Mouse (Mus musculus) kidney, postnatal 36 days (tissue): Measurements from ENCODE around the gene Sparc.

ENCODE experiments used
- DNase-seq, 2 experiments: peaks; one replicate each; pipeline ENCODE4 v3.0.0; 2021 to 2022; ENCODE audit warnings: mixed read lengths in 2 of 2

The Sparc gene

DNA sequence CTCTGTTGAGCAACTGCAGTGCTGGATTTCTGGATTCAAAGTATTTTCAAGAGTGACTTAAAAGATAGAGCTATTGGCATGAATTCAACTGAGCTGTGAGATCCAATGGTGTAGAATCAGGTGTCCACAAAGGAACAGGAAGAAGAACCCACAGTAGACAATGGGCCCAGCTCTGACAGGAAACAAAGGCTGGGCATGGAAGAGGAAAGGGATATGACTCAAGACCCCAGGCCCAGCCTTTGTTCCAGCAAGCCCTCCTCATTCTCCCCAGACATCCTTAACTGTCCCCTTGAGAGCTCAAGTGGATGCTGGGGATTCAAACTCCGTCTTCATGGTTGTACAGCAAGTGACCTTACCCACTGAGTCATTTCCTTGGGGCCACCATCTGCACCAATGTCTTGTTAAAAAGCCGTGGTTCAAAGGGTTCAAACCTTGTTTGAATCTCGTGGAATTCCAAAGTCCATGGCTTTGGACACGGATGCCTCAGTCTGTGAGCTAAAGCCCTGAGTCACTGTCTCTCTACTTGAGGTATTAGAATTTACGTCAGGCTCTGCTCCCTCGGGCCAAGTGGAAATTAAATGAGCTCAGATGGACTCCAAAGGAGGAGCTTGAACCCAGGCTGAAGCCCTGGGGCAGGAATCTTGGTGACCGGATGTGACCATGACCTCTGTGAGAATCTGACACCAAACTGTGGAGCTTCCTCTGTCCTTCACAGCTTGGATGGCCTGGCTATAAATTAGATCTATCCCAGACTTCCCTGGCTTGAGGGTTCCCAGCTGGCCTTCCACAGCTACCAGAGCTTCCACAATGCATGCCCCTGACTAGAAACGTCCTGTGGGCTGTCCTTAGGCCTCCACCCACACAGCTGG is 17.1 kb downstream of the Sparc start:
- peak; percentile 72 to 85 for DNase-seq

DNA sequence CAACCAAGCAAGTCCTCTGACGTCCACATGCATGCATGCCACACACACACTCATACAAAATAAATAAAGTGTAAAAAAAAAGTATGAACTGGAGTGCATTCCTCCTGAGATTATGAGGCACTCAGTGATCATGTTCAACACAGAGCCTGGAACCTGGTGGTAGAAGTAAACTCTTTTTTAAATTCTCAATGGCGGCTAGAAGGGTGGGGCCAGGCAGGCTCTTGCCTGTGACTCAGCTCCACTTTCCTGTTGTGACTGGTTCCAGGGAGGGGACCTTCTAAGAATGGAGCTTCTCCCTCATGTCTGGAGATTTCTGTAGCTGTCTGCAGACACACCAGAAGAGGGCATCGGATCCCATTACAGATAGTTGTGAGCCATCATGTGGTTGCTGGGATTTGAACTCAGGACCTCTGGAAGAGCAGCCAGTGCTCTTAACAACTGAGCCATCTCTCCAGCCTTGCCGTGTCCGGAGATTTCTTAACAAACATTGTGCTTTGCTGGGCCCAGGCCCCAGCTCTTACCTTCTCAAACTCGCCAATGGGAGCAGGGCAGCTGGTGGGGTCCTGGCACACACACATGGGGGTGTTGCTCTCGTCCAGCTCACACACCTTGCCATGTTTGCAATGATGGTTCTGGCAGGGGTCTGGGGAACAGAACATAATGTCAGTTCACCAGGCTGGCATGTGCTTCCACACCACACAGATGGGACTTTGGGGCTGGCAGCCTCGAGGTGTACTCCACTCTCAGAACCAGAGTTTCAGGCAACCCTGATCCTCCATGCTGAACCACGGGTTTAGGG is 18.1 kb downstream of the Sparc start:
- no peak for DNase-seq

DNA sequence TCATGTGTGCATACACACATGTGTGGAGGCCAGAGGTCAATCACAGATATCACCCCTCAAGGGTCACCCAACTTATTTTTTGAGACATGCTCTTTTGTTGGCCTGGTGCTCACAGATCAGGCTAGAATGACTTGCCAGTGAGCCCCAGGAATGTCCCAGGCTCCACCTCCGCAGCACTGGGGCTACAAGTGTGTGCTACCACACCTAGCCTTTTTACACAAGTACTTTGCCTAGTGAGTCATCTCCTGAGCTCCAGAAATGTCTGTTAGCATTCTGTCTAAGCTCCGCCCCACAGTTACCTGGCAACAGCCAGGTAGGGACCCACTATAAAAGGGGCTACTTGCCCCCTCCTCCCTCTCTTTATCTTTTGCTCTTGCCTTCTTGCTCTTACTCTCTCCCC is 22.1 kb downstream of the Sparc start:
- no peak for DNase-seq

- DNase-seq: no peak
Measured at GRCm38 (mm10) chr11:55398371-55398770, 24.6 kb downstream of the Sparc start.

- peak; percentile 54 to 68 for DNase-seq
Measured at GRCm38 (mm10) chr11:55397441-55397840, 25.5 kb downstream of the Sparc start.

DNA sequence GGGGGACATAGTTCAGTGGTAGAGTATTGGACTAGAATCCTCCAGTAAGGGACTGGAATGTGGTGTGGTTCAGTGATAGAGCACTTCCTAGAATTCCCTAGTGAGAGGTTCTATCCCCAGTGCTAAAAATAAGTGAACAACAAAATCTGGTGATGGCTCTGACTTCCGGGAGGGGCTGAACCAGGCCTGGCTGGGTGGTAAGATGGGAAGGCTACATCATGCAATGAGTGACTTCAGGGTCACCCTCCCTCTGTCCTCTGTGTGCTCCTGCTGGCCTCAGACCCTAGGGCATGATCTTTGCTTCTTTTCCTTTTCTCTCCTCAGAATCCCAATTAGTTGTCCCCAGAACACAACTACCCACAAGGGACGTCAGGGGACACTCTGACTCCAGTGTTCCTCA is 25.9 kb downstream of the Sparc start:
- peak; percentile 33 to 35 for DNase-seq

GRCm38 (mm10) chr11:55395073-55395642 is 27.8 kb downstream of the Sparc start:
- DNase-seq: no peak

DNA sequence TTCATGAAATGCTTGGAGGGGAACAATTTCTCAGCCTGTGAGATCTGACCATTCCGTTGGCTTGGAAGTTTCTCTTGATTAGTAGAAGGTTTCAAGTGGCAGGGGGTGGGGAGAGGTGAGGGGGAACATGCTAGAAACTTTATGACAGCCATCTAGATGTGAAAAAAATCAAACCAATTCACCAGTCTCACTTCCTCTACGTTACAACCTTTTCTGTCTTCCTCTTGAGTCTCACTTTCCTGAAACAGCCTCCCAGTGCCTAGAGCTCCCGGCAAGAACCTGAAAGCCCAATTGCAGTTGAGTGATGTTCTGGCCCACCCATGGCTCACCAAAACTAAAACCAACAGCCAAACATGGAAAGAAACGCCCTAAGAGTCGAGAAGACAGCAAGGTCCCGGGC is 28.4 kb downstream of the Sparc start:
- DNase-seq: no peak

DNA sequence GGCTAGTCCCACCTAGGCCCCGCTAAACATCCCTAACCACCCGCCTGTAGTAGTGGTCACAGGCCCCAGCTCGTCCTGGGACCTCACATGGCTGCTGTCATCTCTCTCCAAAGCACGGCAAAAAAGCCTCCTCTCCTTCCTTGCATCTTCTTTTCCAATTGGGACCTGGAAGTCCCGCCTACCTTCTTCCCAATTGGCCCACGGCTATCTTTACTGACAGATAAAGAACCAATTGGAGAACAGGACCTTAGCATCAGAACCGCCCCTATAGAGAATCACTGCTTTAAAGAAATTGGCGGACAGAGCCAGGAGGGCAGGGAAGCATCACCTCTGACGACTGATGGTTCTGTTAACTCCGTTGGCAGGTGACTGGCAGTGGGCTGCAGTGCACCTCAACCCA is 30.5 kb downstream of the Sparc start:
- DNase-seq: peak; percentile 26 to 40

DNA sequence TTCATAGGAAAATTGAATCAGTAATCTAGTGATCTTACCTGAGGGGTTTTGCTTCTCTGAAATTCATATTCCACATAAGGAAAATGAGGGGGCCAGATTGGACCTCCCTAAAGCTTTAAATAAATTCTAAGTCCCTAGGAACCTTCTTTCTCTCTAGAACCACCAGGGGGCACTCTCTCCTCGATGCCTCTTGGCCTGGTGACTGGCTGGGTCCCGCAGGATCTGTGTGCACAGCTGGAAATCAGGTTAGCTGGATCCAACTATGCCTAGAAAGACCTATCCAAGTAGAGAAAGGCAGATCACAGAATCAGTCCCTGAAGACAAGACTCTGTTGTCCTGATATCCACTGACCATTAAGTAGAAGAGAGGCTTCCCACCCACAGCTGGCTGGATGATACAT is 33.2 kb downstream of the Sparc start:
- DNase-seq: peak; percentile 77 to 82

DNA sequence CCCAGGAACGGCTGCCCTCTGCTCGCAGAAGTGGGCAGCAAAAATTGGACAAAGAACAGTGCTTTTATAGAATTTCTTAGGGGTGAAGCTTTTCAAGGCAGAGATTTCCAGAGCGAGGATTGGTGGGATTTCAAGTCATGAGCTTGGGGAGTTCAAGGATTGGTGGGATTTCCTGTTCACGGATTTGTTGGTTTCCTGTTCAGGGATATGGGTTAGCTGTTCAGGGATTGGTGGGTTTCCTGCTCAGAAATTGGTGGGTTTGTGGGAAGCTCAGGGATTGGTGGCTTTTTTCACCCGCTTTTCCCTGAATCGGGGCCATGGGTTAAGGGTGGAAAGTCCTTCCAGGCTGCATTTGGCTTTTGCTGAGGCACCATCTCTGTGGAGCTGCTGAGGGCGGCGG is 35.4 kb downstream of the Sparc start:
- DNase-seq: no peak

DNA sequence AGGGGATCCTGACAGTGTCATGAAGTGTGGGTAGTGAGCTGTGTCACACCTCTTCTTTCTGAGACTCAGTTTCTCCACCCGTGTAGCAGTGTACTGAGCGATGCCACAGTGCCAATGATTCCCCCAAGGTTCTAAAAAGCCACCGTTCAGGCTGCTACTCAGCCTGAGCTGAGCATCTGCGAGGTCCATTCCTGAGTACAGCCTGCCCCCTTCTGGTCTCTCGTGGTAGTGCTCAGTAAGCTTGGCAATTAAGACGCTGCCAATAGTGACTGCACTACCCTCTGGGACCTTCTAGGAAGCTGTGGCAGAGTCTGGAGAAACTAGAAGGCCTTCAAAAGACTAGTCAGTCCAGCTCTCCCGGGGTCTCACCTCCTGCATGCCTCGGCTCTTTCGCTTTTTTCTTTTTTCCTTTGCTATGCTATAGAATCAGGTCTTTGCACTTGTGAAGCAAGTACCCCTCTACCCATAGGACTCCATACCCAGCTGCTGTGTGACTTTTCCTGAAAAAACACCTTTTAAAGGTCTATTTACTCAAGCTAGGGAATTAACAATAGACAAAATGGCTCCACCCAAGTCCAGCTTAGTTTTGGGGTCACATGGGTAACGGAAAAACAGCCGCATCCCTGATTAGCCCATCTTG is 36.4 kb downstream of the Sparc start:
- peak; percentile 85 to 94 for DNase-seq

GRCm38 (mm10) chr11:55383463-55384045 is 39.4 kb downstream of the Sparc start:
- DNase-seq: no peak

- DNase-seq: no peak
Measured at GRCm38 (mm10) chr11:55380908-55381307, 42.1 kb downstream of the Sparc start.

DNA sequence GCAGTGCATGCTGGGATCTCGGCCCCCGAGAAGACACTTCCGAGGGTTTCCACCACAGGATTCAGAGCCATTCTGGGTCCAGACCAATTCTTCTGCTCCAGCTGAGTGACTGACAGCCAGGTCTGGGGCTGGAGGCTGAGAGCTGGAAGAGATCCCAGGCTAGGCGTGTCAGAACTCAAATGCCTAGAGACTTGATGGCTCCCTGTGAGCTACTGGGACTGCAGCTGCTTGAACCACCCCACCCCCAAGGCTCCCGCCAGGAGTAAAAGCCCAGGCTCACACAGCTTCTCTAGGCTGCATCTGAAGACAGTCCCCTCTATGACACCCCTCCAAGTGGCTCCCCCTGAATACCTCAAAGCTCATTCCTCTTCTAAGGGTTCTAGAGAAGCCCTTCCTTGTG is 44.6 kb downstream of the Sparc start:
- peak; percentile 56 to 64 for DNase-seq

DNA sequence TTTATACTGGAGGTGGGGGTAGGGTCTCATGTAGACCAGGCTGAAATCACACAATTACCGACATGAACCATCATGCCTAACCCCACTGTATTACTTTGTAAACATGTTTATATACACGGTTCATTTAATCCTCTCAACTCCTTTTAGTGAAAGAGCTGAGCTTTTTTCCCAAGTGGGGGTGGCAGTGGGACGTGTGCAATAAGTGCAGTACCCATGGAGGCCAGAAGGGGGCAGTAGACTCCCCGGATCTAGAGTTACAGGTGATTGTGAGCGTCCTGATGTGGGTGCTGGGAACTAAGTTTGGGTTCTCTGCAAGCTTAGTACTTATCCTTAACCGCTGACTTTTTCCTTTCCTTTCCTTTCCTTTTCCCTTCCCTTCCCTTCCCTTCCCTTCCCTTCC is 49.1 kb downstream of the Sparc start:
- no peak for DNase-seq

DNA sequence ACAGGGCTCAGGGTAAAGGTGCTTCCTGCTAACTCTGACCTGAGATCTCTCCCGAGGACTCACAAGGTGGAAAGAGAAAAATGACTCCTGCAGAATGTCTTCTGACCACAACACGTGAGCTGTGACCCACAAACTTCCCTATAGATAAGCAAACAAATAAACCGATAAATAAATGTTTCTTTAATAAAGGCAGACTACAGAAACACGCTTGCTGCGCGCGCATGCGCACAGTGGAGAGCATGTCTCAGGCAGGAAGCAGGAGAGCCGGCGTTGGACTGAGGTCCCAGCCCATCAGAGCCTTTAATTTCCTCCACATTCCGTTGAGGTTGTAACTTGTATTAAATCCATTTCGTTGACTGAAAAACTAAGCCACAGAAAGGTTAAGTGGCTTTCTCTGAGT is 49.6 kb downstream of the Sparc start:
- DNase-seq: no peak

DNA sequence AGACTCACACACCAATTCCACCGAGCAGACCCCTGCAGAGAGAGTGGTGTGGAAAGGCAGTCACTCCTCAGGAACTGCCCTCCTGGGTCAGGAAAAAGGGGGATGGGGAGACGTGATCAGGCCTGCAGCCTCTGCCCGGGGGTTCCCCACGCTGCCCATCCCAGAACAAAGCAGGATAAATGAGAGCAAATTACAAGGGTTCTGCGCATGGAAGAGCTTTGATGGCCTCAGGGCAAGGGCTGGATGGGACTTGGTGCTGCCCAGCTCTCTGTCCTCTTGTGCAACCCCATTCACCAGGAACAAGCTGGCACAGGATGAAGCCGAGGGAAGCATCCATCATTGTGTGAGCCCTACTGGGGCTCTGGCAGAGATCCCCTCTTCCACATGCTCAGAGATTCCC is 51.0 kb downstream of the Sparc start:
- DNase-seq: no peak

GRCm38 (mm10) chr11:55369093-55369471 is 53.9 kb downstream of the Sparc start:
- DNase-seq: peak; percentile 36 to 40

DNA sequence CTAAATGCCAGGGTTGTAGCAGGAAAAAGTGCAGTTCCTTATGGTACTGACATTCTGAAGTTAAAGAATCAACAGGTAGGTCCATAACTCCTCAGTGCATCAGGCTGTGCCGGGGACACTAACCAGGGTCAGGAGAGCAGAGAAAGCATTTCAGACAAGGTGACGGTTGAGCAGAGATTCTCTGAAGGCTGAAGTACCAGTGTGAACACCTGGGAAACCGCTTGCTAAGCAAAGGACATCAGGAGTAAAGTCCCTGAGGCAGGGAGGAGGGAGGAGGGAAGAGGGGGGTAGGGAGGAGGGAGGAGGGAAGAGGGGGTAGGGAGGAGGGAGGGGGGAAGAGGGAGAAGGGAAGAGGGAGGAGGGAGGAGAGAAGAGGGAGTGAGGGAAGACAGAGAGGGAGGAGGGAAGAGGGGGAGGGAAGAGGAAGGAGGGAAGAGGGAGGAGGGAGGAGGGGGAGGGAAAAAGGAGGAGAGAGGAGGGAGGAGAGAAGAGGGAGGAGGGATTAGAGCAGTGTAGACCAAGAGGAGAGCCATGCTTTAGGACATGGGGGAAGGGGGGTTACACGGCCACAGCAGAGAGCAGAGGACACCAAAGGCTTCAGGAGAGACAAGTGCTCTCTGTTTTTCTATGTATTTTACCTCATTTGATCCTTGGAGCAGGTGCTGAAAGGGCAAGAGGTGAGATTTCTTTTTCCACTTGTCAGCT is 54.4 kb downstream of the Sparc start:
- peak; percentile 21 to 55 for DNase-seq

DNA sequence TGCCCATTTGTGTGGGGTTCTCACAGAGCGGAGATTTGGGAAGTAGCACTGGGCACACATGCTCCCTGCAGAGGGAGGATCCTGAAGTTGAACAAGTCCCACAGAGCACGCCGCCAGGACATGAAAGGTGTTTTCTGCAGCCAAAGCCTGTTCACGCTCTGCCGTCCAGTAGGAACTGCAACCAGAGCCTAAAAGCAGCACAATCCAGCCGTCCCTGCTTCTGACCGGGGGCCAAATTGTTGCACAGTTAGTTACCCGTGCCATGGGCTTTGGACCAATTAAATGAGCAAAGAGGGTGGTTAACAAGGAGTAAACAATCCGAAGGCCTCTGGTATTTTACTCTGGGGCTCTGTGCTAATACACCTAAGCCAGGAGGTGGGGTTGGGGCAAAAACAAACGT is 55.2 kb downstream of the Sparc start:
- DNase-seq: peak; percentile 57 to 58

- no peak for DNase-seq
Measured at GRCm38 (mm10) chr11:55365840-55366239, 57.1 kb downstream of the Sparc start.
